Mouse (Mus musculus): ENCODE measurements around the gene Ddx47. TPM values are rescaled to one million over a fixed set of nuclear protein-coding genes. Genes with fewer than 3 reads are reported as not detected.

Gene Ddx47
- polyA plus RNA-seq, 1 experiment from 2014 or later = 93.9 TPM

GRCm38 (mm10) chr6:135019564-135019963 is 8.2 kb downstream of the Ddx47 start:
- Histone ChIP-seq H3K9ac (no peak overlapping the region), H3K36me3 (ENCODE audit: poor library complexity, severe bottlenecking) (peaks cover 100% of the 10 kb centered on the region), H3K27ac (no peak overlapping the region), H3K9me3 (replicated peaks) (no peaks in the 10 kb centered on the region), H3K4me3 (no peak overlapping the region), H3K4me1 (no peaks in the 10 kb centered on the region), H3K4me2 (no peak overlapping the region), H3K27me3 (no peaks in the 10 kb centered on the region)
- WGBS = 91% methylated on average over 10 of the region's 10 CpGs
- no peak for ATAC-seq

GRCm38 (mm10) chr6:135021633-135022032 is 10.2 kb downstream of the Ddx47 start:
- 95% methylated on average over 3 of the region's 3 CpGs for WGBS
- H3K36me3 ChIP-seq (ENCODE audit: poor library complexity, severe bottlenecking) = peaks cover 87% of the 10 kb centered on the region
- H3K4me3 ChIP-seq = no peak overlapping the region
- no peaks in the 10 kb centered on the region for H3K27me3 ChIP-seq
- ATAC-seq = no peak
- H3K27ac ChIP-seq = no peak overlapping the region
- H3K4me1 ChIP-seq = no peaks in the 10 kb centered on the region
- no peak overlapping the region for H3K9ac ChIP-seq
- H3K4me2 ChIP-seq = no peak overlapping the region
- H3K9me3 ChIP-seq (replicated peaks) = no peaks in the 10 kb centered on the region

- no peak overlapping the region for H3K27ac ChIP-seq
- H3K9me3 ChIP-seq (replicated peaks) = no peaks in the 10 kb centered on the region
- H3K4me2 ChIP-seq = no peak overlapping the region
- no peak overlapping the region for H3K9ac ChIP-seq
- ATAC-seq = no peak
- H3K4me3 ChIP-seq = no peak overlapping the region
- 95% methylated on average over 14 of the region's 14 CpGs for WGBS
- H3K4me1 ChIP-seq = no peaks in the 10 kb centered on the region
- H3K27me3 ChIP-seq = no peaks in the 10 kb centered on the region
- H3K36me3 ChIP-seq (ENCODE audit: poor library complexity, severe bottlenecking) = peaks cover 70% of the 10 kb centered on the region
Measured at GRCm38 (mm10) chr6:135023379-135023778, 12.0 kb downstream of the Ddx47 start.

- 100% methylated on average over 1 of the region's 1 CpGs for WGBS
- H3K27ac ChIP-seq = no peak overlapping the region
- H3K4me1 ChIP-seq = no peaks in the 10 kb centered on the region
- no peak overlapping the region for H3K4me3 ChIP-seq
- H3K36me3 ChIP-seq (ENCODE audit: poor library complexity, severe bottlenecking) = peaks cover 55% of the 10 kb centered on the region
- H3K9ac ChIP-seq = no peak overlapping the region
- no peak for ATAC-seq
- H3K27me3 ChIP-seq = no peaks in the 10 kb centered on the region
- H3K9me3 ChIP-seq (replicated peaks) = no peaks in the 10 kb centered on the region
- H3K4me2 ChIP-seq = no peak overlapping the region
Measured at GRCm38 (mm10) chr6:135024781-135025420, 13.5 kb downstream of the Ddx47 start.

GRCm38 (mm10) chr6:135026232-135026631 is 14.8 kb downstream of the Ddx47 start:
- Histone ChIP-seq H3K4me1 (no peaks in the 10 kb centered on the region), H3K36me3 (ENCODE audit: poor library complexity, severe bottlenecking) (peaks cover 41% of the 10 kb centered on the region), H3K27me3 (no peaks in the 10 kb centered on the region), H3K9ac (no peak overlapping the region), H3K4me2 (no peak overlapping the region), H3K9me3 (replicated peaks) (no peaks in the 10 kb centered on the region), H3K4me3 (no peak overlapping the region), H3K27ac (no peak overlapping the region)
- 9% methylated on average over 3 of the region's 3 CpGs for WGBS
- ATAC-seq = peak; percentile 55

GRCm38 (mm10) chr6:135026755-135027154 is 15.3 kb downstream of the Ddx47 start:
- no peak for ATAC-seq
- Histone ChIP-seq H3K4me2 (no peak overlapping the region), H3K4me3 (no peak overlapping the region), H3K36me3 (ENCODE audit: poor library complexity, severe bottlenecking) (peaks cover 36% of the 10 kb centered on the region), H3K9ac (no peak overlapping the region), H3K9me3 (replicated peaks) (no peaks in the 10 kb centered on the region), H3K27me3 (no peaks in the 10 kb centered on the region), H3K4me1 (no peaks in the 10 kb centered on the region), H3K27ac (no peak overlapping the region)
- WGBS = 83% methylated on average over 2 of the region's 2 CpGs

- H3K27me3 ChIP-seq = no peaks in the 10 kb centered on the region
- H3K4me3 ChIP-seq = no peak overlapping the region
- H3K4me1 ChIP-seq = no peaks in the 10 kb centered on the region
- 88% methylated on average over 4 of the region's 4 CpGs for WGBS
- no peaks in the 10 kb centered on the region for H3K9me3 ChIP-seq (replicated peaks)
- H3K9ac ChIP-seq = no peak overlapping the region
- H3K27ac ChIP-seq = no peak overlapping the region
- ATAC-seq = no peak
- peaks cover 11% of the 10 kb centered on the region for H3K36me3 ChIP-seq (ENCODE audit: poor library complexity, severe bottlenecking)
- no peak overlapping the region for H3K4me2 ChIP-seq
Measured at GRCm38 (mm10) chr6:135029246-135029645, 17.8 kb downstream of the Ddx47 start.

GRCm38 (mm10) chr6:135038674-135039073 is 27.3 kb downstream of the Ddx47 start:
- H3K36me3 ChIP-seq (ENCODE audit: poor library complexity, severe bottlenecking) = no peaks in the 10 kb centered on the region
- H3K27ac ChIP-seq = no peak overlapping the region
- no peak overlapping the region for H3K4me3 ChIP-seq
- WGBS = 25% methylated on average over 3 of the region's 3 CpGs
- no peak overlapping the region for H3K4me2 ChIP-seq
- H3K9me3 ChIP-seq (replicated peaks) = no peaks in the 10 kb centered on the region
- ATAC-seq = no peak
- peaks cover 5% of the 10 kb centered on the region; the same call in 1 of the 2 replicates for H3K27me3 ChIP-seq
- peaks cover 12% of the 10 kb centered on the region for H3K4me1 ChIP-seq
- no peak overlapping the region for H3K9ac ChIP-seq

- Histone ChIP-seq H3K27me3 (peaks cover 5% of the 10 kb centered on the region; the same call in 1 of the 2 replicates), H3K4me1 (peaks cover 12% of the 10 kb centered on the region), H3K9ac (peak overlapping the region; percentile 22; the same call in 1 of the 2 replicates), H3K4me3 (peak overlapping the region; percentile 20), H3K36me3 (ENCODE audit: poor library complexity, severe bottlenecking) (no peaks in the 10 kb centered on the region), H3K9me3 (replicated peaks) (no peaks in the 10 kb centered on the region), H3K27ac (no peak overlapping the region), H3K4me2 (peak overlapping the region; percentile 55)
- peak; percentile 48; the same call in 1 of the 2 replicates for ATAC-seq
- 8% methylated on average over 21 of the region's 21 CpGs for WGBS
Measured at GRCm38 (mm10) chr6:135040275-135040871, 29.0 kb downstream of the Ddx47 start.

GRCm38 (mm10) chr6:135041930-135042329 is 30.5 kb downstream of the Ddx47 start:
- no peaks in the 10 kb centered on the region for H3K9me3 ChIP-seq (replicated peaks)
- WGBS = 34% methylated on average over 3 of the region's 3 CpGs

GRCm38 (mm10) chr6:135047276-135047675 is 35.9 kb downstream of the Ddx47 start:
- no peak overlapping the region for H3K4me3 ChIP-seq
- 80% methylated on average over 9 of the region's 9 CpGs for WGBS

More at GRCm38 (mm10) chr6:135041930-135042329, 30.5 kb downstream of the Ddx47 start:
- Histone ChIP-seq H3K4me2 (no peak overlapping the region), H3K27ac (no peak overlapping the region), H3K4me1 (peaks cover 12% of the 10 kb centered on the region), H3K27me3 (peaks cover 5% of the 10 kb centered on the region; the same call in 1 of the 2 replicates), H3K4me3 (no peak overlapping the region), H3K9ac (no peak overlapping the region), H3K36me3 (ENCODE audit: poor library complexity, severe bottlenecking) (no peaks in the 10 kb centered on the region)
- ATAC-seq = no peak

GRCm38 (mm10) chr6:135048509-135048908 is 37.1 kb downstream of the Ddx47 start:
- 93% methylated on average over 6 of the region's 6 CpGs for WGBS
- Histone ChIP-seq H3K9ac (no peak overlapping the region), H3K9me3 (replicated peaks) (no peaks in the 10 kb centered on the region), H3K36me3 (ENCODE audit: poor library complexity, severe bottlenecking) (no peaks in the 10 kb centered on the region), H3K4me2 (no peak overlapping the region), H3K27ac (no peak overlapping the region), H3K27me3 (0 out of 2 replicates have a peak, but pooled peaks cover 4% of the 10 kb centered on the region), H3K4me1 (no peaks in the 10 kb centered on the region), H3K4me3 (no peak overlapping the region)
- no peak for ATAC-seq

More at GRCm38 (mm10) chr6:135047276-135047675, 35.9 kb downstream of the Ddx47 start:
- H3K27me3 ChIP-seq = 0 out of 2 replicates have a peak, but pooled peaks cover 4% of the 10 kb centered on the region
- no peak for ATAC-seq
- no peaks in the 10 kb centered on the region for H3K9me3 ChIP-seq (replicated peaks)
- H3K4me2 ChIP-seq = no peak overlapping the region
- H3K36me3 ChIP-seq (ENCODE audit: poor library complexity, severe bottlenecking) = no peaks in the 10 kb centered on the region
- no peak overlapping the region for H3K27ac ChIP-seq
- H3K4me1 ChIP-seq = no peaks in the 10 kb centered on the region
- H3K9ac ChIP-seq = no peak overlapping the region
